Mouse (Mus musculus) stomach, postnatal 0 days (tissue): ENCODE data around the gene Trim43a.

ENCODE experiments used
- CTCF ChIP-seq: IDR thresholded peaks from 2 replicates; pipeline ENCODE4 v1.5.1; 2016; ENCODE audit warnings: antibody characterized with exemption, low read depth, mild to moderate bottlenecking, moderate library complexity
- EP300 ChIP-seq: optimal IDR thresholded peaks from 2 replicates; pipeline ENCODE3; 2016; ENCODE audit warnings: antibody characterized with exemption

- TF ChIP-seq CTCF (no peak), EP300 (no peak)
These were observed 27.6 kb upstream of the Trim43a start for GRCm38 (mm10) chr9:88553071-88553470.
